Mouse (Mus musculus) embryonic fibroblast, embryonic 13.5 days (primary cell): ENCODE results near the gene Hspb6.

Experiments
- CTCF ChIP-seq: IDR thresholded peaks from 2 replicates; pipeline ENCODE4 v1.5.1; 2011; ENCODE audit warnings: mild to moderate bottlenecking, control low read depth, low read length, moderate library complexity, borderline replicate concordance; ENCODE audit not compliant: insufficient read depth
- POLR2A ChIP-seq: IDR thresholded peaks from 2 replicates; pipeline ENCODE4 v1.6.1; 2011; ENCODE audit warnings: low read depth, mild to moderate bottlenecking, control low read depth, low read length, moderate library complexity

GRCm38 (mm10) chr7:30596093-30596492 lies 44.1 kb downstream of the Hspb6 start:
- TF ChIP-seq CTCF = no peak
- TF ChIP-seq POLR2A = no peak
